Mouse (Mus musculus): ENCODE results near the gene Tph2.
A peak's percentile ranks its signal among the peaks of the same experiment; 100 is the strongest.

Gene Tph2

DNA sequence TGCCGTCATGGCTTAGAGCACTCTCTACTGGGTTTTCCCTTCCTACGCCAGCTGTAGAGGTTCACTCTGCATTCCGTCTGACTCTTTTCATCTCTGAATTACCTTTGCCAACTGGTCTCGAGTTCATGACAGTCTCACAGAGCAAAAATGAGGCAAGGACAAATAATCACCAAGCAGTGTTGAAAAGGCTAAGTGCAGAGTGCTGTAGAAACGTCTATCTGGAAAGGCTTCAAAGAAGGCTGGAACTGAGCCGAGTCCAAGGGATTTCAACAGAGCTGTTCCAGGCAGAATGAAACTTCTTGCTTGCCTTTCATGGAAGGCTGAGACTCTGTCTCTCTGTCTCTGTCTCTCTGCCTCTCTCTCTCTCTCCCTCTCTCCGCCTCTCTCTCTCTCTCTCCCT, 47.8 kb downstream of the Tph2 start:
- DNase-seq = peak; percentile 6

DNA sequence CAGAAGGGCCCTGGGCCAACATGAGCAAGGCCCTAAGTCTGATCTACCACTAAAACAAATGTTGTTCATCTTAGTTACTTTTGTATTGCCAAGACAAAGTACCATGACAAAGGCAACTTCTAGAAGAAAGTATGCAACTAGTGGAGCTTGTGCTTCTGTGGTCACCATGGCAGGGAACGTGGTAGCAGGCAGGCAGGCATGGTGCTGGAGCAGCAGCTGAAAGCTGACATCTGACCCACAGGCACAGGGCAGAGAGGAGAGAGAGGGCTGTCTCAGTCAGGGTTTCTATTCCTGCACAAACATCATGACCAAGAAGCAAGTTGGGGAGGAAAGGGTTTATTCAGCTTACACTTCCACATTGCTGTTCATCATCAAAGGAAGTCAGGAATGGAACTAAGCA, 56.9 kb downstream of the Tph2 start:
- DNase-seq = no peak

DNA sequence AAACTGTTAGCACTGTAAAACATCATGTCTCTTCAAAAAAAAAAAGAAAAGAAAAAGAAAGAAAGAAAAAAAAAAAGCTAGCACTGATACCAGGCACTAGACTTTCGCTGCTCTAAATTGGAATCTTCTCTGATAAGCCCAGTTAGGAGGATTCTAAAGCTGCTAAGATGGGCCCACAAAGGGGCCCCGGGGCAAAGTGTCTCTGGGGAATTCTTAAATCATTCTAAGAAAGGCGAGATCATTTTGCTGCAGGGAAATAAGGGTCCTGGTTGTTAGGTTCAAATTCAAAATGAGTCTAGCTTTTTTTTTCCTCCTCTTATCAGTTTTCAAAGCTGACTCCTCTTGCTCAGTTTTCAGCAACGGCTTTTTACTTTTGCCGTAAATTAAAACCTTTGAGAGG, 59.3 kb downstream of the Tph2 start:
- no peak for DNase-seq

DNA sequence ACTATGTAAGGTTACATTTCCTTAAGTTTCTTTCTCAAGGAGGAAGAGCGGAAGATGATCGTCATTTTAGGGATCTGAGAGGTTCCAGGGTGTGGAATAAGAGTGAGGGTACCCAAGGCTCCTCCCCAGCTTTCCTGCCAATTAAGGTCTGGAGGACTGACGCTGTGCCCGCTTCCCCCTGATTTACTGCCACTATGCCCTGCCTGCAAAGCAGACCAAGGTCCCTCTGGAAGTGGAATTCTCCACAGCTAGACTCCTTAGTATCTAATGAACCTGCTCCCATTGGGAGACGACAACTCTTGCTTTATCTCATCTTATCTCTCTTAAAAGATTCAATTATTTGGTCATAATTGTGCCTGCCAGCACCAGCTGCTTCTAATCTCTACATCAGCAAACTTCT, 59.8 kb downstream of the Tph2 start:
- DNase-seq = no peak

DNA sequence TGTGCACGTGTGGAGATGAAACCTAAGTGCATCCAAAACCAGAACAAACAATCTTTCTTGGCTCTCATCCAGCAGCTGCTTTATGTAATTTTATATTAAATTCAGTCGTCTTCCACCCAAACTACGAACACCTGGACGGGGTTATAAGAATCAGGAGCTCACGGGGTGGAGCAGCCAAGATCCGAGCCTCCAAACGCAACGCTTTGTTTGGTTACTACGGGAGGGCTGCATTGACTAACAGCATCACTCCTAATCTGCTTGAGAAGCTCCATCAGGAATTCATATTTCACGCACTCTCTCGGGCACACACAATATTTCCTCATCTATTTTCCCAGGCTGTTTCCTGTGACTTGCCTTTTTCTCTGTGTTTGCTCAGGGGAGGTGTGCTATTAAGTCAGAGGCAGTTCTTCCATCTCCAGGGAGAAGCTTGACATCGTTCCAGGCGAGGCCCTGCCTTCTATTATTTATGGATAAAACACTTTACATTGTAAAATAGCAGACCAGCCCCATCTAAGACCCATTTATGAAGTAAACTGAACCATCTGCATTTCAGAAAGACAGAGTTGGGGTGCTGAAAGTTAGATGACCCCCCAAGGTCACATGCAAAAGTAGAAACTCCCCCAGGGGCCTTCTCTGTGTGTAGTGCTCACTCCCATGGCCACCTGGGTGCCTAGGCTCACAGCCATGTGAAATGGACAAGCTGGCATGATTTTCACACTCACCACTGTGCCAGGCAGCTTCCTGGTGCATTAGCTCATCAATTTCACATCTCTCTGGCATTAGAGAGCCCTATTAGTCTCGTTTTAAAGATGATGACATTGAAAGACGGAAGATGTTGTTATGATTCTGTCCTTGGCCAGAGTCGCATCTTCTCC, 76.9 kb downstream of the Tph2 start:
- no peak for DNase-seq

DNA sequence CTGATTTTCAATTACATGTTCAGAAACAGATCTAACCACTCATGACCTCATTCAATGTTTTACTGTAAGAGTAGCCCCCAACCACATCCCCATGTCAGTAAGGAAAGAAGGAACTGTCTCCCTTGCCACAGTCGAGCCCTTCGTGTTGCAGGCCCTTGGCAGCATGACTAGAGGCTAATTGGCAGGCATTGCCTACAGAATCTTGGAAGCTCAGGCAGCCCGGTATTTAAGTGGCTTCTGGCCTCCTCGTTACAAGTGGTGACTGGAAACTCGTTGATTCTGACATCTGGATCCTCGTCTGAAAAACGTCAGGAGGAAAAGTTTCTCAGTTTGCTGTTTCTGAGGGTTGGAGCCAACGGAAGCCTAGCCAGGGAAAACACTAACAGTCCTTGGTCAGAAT, 80.6 kb downstream of the Tph2 start:
- no peak for DNase-seq

DNA sequence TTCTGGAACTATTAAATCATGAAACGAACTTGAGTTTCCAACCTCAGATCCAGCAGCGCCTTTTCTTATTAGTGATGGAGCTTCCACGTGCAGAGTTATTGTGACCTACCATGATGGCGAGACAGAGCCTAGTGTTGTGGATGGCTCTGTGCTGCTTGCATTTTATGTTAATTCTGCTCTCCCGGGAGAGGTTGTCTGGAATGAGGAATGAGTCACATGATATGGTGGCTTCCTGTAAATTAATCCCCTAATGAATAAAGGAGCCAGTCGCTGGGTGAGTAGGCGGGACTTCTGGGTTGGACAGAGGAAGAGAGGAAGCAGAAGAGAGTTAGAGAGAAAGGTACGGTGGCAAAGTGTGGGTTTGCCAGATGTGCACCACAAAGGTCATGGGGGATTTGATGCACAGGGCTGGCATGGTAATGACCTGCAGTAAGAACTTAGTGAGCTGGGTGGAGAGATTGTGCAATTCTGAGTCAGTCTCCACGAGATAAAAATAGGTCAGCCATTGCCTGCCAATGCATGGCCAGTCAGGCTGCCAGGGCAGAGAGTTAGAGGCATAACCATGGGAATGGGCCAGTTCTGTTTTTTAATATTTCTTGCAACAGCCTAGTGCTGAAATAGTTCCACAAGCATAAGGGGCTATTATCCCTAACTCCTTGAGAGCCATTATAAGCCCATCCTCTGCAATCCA, 84.8 kb downstream of the Tph2 start:
- no peak for DNase-seq

DNA sequence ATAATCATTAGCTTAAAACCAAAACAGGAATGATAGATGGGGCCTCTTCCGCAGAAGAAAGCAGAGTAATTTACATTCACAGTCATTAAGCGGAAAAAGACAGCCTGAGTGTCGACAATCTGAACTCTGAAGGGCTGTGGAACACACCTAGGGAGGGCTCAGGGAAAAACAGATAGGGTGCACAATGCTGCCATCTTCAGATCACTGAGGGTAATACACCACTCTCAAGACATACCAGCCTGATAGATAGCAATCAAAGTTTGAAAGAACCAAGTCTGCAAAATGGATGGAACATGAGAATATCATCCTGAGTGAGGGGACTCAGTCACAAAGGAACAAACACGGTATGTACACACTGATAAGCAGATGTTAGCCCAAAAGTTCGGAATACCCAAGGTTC, 87.7 kb downstream of the Tph2 start:
- DNase-seq = peak; percentile 58

DNA sequence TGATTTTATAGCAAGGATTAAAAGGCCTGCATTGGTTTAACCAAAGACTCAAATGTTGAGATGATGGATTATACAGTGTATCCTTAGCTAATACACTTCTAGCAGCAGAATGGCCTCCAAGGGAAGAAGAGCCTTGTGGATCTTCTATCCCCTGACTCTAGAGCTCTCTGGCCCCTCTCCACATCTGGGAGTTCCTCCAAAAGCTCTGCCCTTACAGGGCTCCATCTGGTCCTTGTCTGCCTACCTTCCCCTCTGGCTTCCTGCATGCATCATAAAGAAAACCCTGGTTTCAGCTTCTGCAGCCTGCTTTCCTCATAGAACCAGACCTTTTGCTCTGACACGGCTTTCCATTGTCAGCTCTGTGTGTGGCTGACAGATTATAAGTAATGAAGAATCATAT, 88.6 kb downstream of the Tph2 start:
- no peak for DNase-seq

DNA sequence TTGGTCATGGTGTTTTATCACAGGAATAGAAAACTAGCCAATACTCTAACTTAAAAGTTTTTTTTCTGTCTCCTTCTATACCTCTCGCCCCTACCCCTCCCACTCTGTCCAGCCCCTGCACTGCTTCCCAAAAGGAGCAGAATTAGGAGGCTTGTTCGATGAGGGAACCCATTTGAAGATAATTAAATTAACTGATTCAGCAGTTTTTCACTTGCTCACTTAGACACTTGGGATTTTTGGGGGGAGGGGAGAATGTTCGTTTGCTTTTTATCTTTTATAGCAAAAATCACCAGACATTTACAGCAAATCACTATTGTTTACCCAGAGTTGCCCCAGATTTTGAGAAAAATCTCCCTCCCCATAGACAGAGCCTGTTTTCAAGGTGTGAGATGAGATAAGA, 106.6 kb downstream of the Tph2 start:
- no peak for DNase-seq

DNA sequence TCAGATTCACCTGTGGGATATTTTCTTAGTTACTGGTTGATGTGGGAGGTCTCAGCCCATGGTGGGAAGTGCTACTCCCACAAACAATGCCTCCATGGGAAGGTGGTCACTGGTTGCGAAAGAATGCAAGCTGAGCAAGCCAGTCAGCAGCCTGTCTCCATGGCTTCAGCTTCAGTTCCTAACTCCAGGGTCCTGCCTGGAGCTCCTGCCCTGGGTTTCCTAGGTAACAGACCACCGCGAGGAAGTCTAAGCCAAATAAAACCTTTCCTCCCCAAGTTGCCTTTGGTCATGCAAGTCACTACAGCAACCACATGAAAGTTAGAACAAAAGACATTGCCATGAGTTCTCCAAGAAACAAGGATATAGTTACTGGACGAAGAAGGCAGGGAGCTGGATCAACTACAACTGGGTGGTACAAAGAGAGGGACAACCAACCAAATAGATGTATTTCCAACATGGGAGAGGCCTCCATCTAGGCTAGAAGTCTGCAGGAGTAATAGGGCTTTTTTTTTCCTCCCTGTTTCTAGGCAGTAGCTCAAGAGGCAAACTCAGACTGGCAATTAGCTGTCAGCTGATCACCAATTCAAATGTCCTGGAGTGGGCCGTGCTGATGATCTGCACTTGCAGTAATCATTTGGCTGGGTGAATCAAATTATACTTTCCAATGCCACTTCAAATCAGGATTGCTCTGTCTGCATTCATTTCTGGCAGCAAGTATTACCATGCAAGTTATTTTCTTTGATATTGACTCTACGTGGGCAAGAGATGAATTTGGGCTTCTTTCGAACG, 115.5 kb downstream of the Tph2 start:
- no peak for DNase-seq

DNA sequence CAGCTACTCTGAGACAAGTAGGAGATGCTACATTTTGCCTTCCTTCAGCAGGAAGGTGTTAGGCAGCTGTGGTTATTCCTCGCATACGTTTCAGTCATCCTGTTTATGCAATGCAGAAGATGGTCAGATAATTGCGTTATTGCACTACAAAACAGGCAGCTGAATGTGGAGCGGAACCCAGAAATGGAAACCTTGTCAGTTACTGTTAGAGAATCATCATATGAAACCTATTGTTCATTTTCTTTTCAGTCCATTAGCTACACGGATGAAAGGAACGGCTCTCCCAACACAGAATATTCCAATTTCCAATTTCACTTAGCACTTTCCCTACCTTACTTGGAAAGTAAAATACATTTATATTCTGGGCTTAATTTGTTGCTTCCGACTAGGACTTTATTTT, 120.9 kb downstream of the Tph2 start:
- no peak for DNase-seq

DNA sequence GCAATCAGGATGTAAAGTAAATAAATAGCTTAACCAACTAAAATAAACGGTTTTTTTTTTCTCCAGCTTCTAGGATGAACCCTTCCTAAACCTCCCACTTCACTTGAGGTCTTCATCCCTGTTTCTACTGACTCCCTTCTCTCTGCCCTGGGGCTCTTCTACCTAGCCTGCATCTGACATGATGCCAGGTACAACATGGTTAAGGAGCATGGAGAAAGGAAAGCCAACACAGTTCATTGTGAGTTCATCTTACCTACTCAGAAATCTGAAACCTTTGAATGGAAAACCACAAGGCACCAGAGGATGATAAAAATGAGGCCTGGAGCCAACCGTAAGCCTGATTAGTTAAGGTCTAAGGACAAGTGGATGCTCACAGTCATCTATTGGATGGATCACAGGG, 123.3 kb downstream of the Tph2 start:
- DNase-seq = no peak

DNA sequence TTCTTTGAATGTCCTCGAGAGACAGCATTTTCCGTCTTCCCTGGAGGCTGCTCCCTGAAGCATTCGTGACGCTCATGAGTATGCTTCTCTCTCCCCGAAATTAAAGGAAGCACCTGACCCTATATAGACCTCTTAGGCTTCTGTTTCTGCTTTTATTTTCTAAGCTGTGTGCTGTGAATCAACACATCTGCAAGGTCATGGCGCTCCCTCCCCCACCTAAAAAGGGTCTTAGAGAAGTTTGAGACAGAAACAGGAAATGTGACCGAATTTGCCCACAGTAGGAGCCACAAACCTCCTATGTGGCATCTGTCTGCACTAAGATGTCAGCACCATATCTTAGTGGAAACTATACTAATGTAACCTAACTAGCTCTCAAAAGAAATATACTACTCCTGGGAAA, 124.1 kb downstream of the Tph2 start:
- DNase-seq = no peak

DNA sequence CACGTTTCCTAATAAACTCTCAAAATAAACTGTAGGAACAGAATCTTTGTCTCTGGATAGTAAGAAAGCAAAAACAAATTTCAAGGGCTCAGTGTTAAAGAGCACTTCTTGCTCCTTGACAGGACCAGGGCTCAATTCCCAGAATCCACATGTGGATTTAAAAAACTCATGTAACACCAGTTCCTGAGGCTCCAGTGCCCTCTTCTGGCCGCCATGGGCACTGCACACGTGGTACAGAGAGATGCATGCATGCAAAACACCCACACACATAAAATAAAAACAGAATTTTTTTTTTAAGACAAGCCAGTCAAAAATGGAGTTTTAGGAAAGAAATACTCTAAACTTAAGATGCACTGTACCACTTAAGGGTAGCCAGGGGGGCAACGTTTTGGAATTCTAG, 133.2 kb downstream of the Tph2 start:
- no peak for DNase-seq

DNA sequence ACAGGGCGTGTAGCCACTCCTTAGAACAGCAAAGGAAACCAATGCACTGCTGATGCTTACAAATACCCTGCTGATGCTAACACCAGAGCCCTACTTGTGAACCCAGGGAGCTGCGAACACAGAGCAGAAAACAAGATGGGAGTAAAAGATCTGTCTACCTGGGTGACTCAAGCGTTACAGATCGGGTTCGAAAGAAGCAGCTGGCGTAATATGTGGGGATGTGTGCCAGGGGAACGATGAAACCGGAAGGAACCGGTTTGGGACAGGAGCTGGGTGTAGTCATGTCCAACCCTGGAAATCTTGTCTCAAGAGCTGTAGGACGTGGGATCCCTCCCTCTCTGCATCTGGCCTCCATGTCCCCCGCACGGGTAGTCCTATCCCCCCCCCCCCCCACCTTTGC, 134.1 kb downstream of the Tph2 start:
- no peak for DNase-seq

DNA sequence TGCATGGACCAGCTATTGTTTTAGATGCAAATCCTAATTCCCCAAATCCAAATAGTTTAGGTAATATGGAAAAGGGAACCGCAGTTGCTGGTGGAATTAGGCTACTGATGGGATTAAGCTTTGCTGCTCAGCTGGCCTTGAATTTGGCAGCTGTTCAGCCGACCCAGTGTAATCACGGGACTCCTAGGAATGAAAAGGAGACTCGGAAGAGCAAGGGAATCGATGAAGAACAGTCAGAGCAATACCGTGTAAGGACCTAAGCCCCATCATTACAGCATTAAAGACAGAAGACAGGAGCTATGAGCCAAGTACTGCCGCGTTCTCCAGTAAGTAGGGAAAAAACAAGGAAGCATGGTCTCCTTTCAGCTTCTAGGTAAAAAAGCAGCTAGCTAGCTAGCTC, 134.6 kb downstream of the Tph2 start:
- no peak for DNase-seq

DNA sequence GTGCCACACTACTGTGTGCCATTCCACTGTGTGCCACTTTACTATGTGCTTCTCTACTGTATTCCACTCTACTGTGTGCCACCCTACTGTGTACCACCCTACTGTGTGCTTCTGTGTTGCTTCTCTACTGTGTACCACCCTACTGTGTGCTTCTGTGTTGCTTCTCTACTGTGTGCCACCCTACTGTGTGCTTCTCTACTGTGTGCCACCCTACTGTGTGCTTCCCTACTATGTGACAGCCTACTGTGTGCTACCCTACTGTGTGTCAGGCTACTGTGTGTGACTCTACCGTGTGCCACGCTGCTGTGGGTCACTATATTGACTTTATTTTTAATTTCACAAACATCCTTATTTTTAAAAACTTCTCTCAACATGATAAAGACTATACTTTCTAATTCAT, 136.3 kb downstream of the Tph2 start:
- no peak for DNase-seq

DNA sequence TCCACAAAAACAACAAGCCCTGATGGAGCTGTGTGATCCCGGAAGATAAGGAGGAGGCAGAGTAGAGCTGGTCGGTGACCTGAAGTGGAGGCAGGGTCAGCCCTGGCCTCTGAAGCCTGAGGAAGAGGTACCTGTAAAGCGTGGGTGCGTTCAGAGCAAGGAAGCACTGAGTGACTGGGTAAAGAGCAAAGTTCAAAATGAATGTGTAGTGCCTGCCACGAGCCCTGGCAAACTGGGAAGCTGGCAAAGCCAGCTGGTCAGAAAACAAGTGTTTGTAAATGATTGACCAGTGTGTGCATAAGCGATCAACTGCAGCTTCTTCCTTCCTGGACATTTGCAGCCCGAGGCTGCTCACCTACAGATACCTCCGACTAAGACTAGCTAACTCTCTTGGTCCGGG, 149.1 kb downstream of the Tph2 start:
- DNase-seq = no peak

All from right cerebral cortex, adult 18-20 months (tissue).